Mouse (Mus musculus): ENCODE results near the gene Gm17571. TPM values are rescaled to one million over a fixed set of nuclear protein-coding genes. Genes with fewer than 3 reads are reported as not detected.

Gene Gm17571
- polyA plus RNA-seq (2016; fragmentation: Nextera tagmentation; extraction: Ambion mirVana), result not detected in 2 replicates

DNA sequence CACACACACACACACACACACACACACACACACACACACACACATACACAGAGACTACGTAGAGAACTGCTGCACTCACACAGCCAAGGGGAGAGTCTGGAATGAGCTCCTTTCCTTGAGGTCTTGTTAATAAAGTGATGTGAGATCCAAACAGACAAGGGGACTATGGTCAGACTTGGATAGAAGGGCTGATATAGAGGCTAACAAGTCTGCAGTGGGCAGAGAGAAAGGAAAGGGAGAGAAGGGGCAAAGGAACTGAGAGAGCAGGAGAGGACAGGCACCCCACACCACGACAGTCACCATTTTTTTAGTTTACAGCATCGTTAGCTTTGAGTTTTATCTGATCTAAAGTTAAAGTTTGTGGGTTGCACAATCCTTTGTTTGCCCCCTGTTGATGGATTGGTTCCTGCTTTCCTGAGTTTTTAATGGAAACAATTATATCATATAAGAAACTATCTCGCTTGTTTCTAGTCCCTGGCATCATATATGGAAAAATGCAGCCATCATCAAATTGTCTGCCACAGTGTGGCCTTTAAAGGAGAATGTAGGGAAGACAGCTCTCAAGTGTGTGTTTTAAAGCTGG lies at the start of gene Gm17571:
Gene Gm17571 (minus strand): TSS at position 51 of the 583 bp plus-strand sequence.
- Histone ChIP-seq H3K27ac (replicated peaks) (no peak within 1 kb of the TSS), H3K9me3 (no peaks in the 10 kb centered on the region), H3K27me3 (replicated peaks; ENCODE audit: low read depth, poor library complexity, severe bottlenecking) (no peaks in the 10 kb centered on the region), H3K4me3 (no peak within 1 kb of the TSS), H3K4me1 (peaks cover 6% of the 10 kb centered on the region; the same call in 1 of the 2 replicates), H3K36me3 (replicated peaks) (no peaks in the 10 kb centered on the region)
- no peak for DNase-seq (ENCODE audit: low spot score)
- WGBS, result 84% methylated on average over 4 of the region's 4 CpGs

DNA sequence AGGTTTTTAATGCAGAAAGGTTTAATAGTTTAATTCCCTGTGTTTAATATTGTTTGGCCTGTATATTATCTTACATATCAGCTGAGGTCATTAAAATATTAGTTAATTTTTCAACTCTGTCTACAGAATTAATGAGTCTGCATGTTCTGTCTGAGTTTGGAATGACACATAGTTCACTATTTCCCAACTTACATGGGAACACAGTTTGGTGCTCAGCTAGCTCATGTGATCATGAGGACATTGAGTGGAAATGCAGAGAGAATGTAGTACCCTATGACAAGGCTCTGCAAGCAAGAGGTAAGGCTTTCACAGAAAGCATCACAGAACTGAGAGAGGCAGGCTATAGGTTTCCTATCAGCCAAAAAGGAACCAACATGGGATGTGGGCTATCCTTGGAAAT lies 49.0 kb upstream of the Gm17571 start:
- Histone ChIP-seq H3K4me3 (no peak overlapping the region), H3K36me3 (replicated peaks) (no peaks in the 10 kb centered on the region), H3K9me3 (no peaks in the 10 kb centered on the region), H3K27me3 (replicated peaks; ENCODE audit: low read depth, poor library complexity, severe bottlenecking) (no peaks in the 10 kb centered on the region), H3K27ac (replicated peaks) (no peak overlapping the region), H3K4me1 (peaks cover 23% of the 10 kb centered on the region)
- DNase-seq (ENCODE audit: low spot score), result no peak

DNA sequence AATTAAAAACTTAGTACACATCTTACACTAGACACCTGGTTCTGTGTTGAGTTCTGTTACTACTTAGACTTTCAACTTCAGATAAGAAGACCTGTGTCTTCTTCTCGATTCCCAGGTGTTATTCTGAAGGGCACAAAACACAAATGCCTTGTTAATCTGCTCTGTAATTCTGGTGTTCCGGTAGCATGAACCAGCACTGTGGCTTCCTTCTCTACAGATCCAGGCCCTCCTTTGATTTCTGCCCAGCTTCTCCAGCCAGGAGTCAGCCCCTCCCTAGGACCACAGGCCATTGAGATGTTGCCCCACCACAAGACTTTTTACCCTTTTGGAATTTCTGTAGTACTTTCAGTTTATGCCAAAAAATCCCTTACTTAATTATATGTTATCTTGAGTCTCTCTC lies 47.2 kb upstream of the Gm17571 start:
- Histone ChIP-seq H3K27ac (replicated peaks) (no peak overlapping the region), H3K36me3 (replicated peaks) (no peaks in the 10 kb centered on the region), H3K4me1 (peaks cover 28% of the 10 kb centered on the region), H3K9me3 (no peaks in the 10 kb centered on the region), H3K27me3 (replicated peaks; ENCODE audit: low read depth, poor library complexity, severe bottlenecking) (no peaks in the 10 kb centered on the region), H3K4me3 (no peak overlapping the region)
- 89% methylated on average over 2 of the region's 2 CpGs for WGBS
- DNase-seq (ENCODE audit: low spot score), result no peak

DNA sequence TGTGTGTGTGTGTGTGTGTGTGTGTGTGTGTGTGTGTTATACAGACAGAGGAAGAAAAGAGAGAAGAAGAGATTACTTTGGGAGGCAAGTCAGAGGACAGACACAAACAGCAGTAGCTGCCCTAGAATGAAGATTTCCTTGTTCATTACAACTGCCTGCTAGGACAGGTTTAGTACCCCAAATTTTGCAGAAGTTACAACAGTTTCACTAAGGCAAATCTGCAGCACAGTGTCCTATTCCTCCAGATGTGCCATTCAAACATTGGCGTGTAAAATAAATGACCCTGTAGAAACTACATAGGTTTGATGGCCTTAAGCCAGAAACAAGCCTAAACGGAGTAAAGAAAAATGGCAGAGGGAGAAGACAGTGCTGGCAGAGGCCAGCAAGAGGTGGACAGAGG lies 46.3 kb upstream of the Gm17571 start:
- Histone ChIP-seq H3K9me3 (no peaks in the 10 kb centered on the region), H3K4me3 (no peak overlapping the region), H3K27me3 (replicated peaks; ENCODE audit: low read depth, poor library complexity, severe bottlenecking) (no peaks in the 10 kb centered on the region), H3K36me3 (replicated peaks) (no peaks in the 10 kb centered on the region), H3K27ac (replicated peaks) (no peak overlapping the region), H3K4me1 (peaks cover 22% of the 10 kb centered on the region)
- WGBS, result 90% methylated on average over 2 of the region's 2 CpGs
- no peak for DNase-seq (ENCODE audit: low spot score)

DNA sequence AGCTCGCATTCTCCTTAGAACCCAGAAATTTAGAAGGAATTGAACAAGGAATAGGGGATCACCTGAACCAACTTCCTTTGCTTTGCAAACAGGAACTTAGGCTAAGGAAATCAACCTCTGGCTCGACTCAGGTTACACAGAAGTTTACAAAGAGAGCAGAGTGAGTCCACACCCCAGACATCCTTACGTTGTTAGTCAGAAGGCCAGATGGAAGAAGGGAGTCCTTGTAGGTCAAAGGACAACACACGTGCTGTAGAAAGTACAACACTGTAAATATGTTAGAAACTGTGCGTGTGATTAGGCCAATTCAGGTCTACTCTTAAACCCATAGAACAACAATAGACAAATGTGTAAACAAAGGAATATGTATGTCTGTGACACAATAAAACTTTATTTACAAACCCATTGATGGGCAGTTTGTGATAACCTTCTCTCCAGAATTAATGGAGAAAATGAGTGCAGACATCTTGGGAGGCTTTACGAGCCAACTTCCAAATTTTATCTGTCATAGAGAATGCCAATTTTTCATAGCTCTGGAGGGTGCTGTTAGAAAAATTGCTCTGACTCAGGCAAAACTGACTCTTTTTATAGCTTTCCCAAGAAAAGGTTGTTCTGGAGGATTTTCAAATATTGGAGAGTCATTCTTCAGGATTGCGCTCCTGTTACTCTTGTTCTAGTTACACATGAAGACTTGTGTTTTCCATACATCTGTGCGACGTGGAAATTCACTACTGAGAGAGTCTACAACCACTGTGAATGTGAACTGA lies 45.5 kb upstream of the Gm17571 start:
- Histone ChIP-seq H3K9me3 (no peaks in the 10 kb centered on the region), H3K4me3 (no peak overlapping the region), H3K36me3 (replicated peaks) (no peaks in the 10 kb centered on the region), H3K4me1 (peaks cover 17% of the 10 kb centered on the region), H3K27ac (replicated peaks) (no peak overlapping the region), H3K27me3 (replicated peaks; ENCODE audit: low read depth, poor library complexity, severe bottlenecking) (no peaks in the 10 kb centered on the region)
- no peak for DNase-seq (ENCODE audit: low spot score)
- 77% methylated on average over 9 of the region's 9 CpGs for WGBS

DNA sequence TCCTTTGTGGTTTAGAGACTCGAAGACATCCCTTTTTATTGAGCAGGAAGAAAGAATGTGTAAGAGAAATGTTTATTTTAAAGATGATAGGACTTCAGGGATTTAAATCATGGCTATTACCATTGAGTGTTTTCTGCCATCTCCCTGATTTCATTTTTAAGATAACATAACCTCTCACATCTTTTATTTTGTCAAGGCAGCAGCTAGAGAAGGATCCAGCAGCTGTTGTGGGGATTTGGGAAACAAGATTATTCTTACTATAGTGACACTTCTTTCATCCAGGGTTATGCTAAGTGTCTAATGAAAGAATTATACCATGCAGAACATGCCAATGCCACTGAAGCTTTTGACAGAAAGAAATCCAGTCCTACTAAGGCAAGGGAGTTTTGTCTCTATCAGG lies 44.6 kb upstream of the Gm17571 start:
- DNase-seq (ENCODE audit: low spot score), result no peak
- H3K36me3 ChIP-seq (replicated peaks), result no peaks in the 10 kb centered on the region
- no peak overlapping the region for H3K4me3 ChIP-seq
- H3K9me3 ChIP-seq, result no peaks in the 10 kb centered on the region
- H3K4me1 ChIP-seq, result peaks cover 12% of the 10 kb centered on the region
- WGBS, result 78% methylated on average over 1 of the region's 1 CpGs
- H3K27me3 ChIP-seq (replicated peaks; ENCODE audit: low read depth, poor library complexity, severe bottlenecking), result no peaks in the 10 kb centered on the region
- H3K27ac ChIP-seq (replicated peaks), result no peak overlapping the region

DNA sequence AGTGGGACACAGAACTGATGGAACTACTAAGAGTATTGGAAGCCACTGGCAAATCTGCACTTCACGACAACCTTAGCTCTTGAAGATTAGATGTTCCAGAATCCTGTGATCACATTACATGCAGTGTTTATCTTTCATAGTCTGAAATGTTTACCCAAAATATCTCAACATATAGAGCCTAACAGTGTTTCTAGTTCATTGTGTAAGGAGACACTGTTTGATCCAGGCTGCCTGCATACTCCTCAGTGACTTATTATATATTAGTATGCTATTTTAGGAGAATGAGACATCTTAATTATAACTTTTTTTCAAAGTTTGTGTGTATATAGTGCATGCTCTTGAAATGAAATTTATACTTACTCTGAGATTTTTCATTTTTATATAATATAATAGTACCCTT lies 39.4 kb upstream of the Gm17571 start:
- H3K36me3 ChIP-seq (replicated peaks), result no peaks in the 10 kb centered on the region
- peaks cover 37% of the 10 kb centered on the region for H3K4me1 ChIP-seq
- WGBS, result 66% methylated on average over 1 of the region's 1 CpGs
- H3K27ac ChIP-seq (replicated peaks), result no peak overlapping the region
- H3K27me3 ChIP-seq (replicated peaks; ENCODE audit: low read depth, poor library complexity, severe bottlenecking), result no peaks in the 10 kb centered on the region
- H3K4me3 ChIP-seq, result no peak overlapping the region
- DNase-seq (ENCODE audit: low spot score), result no peak
- no peaks in the 10 kb centered on the region for H3K9me3 ChIP-seq

DNA sequence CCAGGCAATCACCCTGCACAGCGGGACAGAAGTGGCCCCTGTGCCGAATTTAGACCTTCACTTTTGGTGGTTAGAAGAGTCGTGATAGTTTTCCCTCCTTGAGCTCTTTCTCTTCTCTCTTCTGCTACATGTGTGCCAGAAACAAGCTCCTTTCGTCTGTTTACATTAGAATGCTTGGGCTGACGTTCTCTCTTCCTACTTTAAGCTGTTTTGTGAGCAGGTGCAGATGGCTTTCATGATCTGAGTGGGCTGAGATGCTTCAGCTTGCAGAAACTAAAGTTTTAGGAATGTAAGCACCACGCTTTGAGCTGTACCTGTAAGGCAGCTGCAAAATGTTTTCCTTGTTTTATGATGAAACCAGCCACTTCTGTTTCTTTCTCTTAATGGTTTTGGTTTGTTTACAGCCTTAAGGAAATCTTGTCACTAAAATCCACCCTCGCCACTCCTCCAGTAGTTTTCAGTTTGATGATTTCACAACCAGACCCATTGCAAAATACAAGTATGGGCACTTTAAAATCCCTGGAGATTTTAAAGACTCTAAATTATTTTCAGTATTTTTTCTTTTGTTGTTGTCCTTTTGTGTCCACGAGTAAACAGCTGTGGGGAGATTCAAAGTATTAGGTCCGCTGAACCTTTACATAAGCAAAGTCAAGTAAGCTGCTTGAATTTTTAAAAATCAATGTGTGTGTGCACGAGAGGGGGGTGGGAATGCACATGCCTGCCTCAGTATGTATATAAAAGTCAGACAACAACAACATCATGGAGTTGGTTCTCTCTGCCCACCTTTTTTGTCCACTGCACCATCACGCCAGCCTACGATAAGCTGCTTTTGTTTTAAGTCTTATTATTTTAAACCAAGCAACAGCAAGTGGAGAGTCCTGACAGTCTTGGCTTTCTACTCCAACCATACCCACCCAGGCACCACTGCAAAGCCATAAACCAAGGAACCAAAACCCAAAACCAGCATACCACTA lies 38.0 kb upstream of the Gm17571 start:
- DNase-seq (ENCODE audit: low spot score), result no peak
- Histone ChIP-seq H3K9me3 (no peaks in the 10 kb centered on the region), H3K4me3 (no peak overlapping the region), H3K27ac (replicated peaks) (peak overlapping the region; percentile 58), H3K27me3 (replicated peaks; ENCODE audit: low read depth, poor library complexity, severe bottlenecking) (no peaks in the 10 kb centered on the region), H3K4me1 (peaks cover 38% of the 10 kb centered on the region), H3K36me3 (replicated peaks) (no peaks in the 10 kb centered on the region)
- 67% methylated on average over 12 of the region's 12 CpGs for WGBS

DNA sequence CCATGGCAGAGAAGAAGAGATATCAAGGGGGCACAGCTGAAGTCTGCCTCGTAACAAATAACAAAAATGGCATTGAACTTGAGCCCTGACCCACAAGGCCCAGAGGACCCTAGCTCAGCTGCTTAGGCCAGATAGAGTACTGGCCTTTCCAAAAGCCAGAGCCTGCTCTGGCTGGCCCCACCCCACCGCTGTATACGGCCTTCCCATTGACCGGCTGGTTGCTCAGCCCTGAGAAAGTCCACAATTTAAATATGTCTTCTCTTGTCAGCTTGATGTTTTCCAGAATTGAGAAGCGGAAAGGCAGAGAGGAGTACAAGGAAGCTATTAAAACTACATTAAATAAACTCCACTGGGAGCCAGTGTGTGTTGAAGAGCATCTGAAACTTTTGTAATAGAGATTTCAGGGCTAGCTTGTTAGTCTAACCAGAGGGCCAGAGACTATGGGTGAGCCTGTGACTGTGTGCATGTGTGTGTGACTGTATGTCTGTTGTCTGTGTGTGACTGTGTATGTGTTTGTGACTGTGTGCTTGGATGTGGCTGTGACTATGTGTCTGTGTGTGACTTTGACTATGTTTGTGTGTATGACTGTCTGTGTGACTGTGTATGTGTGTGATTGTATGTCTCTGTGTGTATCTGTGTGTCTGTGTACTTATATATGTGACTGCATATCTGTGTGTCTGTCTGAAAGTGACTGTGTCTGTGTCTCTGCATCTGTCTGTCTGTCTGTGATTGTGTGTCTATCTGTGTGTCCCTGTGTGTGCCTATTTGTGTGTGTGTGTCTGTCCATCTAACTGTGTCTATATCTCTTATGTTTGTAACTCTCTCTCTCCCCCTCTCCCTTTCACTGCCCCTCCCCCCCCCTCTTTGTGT lies 36.9 kb upstream of the Gm17571 start:
- peak; percentile 48 for DNase-seq (ENCODE audit: low spot score)
- Histone ChIP-seq H3K27ac (replicated peaks) (peak overlapping the region; percentile 58), H3K36me3 (replicated peaks) (no peaks in the 10 kb centered on the region), H3K27me3 (replicated peaks; ENCODE audit: low read depth, poor library complexity, severe bottlenecking) (no peaks in the 10 kb centered on the region), H3K4me3 (no peak overlapping the region), H3K4me1 (peaks cover 48% of the 10 kb centered on the region), H3K9me3 (no peaks in the 10 kb centered on the region)
- WGBS, result 67% methylated on average over 5 of the region's 5 CpGs

DNA sequence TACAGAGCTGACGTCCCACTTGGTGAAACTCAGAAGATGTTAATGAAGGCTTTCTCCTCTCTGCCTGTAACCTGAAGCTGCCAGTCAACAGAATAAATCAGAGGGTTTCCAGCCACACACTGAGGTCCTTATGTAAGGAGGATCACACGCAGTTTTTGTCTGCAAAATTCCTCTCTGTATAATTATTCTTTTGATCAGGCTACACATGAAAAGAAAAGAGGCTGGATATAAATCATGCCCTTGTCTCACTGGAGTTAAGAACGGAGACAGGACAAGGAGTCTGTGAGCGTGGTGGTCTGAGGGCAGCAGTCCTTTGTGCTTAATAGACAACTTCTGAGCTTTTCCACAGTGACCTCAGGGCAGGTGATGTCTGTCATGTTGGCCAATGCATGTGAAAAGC lies 32.7 kb upstream of the Gm17571 start:
- Histone ChIP-seq H3K4me3 (no peak overlapping the region), H3K27me3 (replicated peaks; ENCODE audit: low read depth, poor library complexity, severe bottlenecking) (no peaks in the 10 kb centered on the region), H3K36me3 (replicated peaks) (no peaks in the 10 kb centered on the region), H3K4me1 (peaks cover 38% of the 10 kb centered on the region), H3K9me3 (no peaks in the 10 kb centered on the region), H3K27ac (replicated peaks) (peak overlapping the region; percentile 30; the same call in 1 of the 2 replicates)
- DNase-seq (ENCODE audit: low spot score), result peak; percentile 13
- 33% methylated on average over 4 of the region's 4 CpGs for WGBS

DNA sequence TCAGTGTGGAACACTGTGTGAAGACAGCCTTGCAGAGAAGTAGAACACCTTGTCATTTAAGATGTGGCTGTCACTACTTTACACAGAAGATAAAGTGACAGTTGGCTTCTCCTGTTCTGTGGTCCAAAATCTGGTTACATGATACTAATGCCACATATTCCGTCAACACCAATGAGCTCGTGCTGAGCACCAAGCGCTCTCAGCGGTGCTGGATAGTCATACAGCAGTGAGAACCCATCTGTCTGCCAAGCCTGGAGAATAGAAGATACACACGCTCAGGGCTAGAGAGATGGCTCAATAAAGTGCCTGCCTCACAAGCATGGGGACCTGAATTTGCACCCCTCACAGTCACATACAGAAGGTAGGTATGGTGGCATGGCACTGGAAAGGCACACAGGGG lies 28.4 kb upstream of the Gm17571 start:
- Histone ChIP-seq H3K27me3 (replicated peaks; ENCODE audit: low read depth, poor library complexity, severe bottlenecking) (no peaks in the 10 kb centered on the region), H3K4me3 (no peak overlapping the region), H3K9me3 (no peaks in the 10 kb centered on the region), H3K27ac (replicated peaks) (no peak overlapping the region), H3K4me1 (peaks cover 25% of the 10 kb centered on the region), H3K36me3 (replicated peaks) (no peaks in the 10 kb centered on the region)
- DNase-seq (ENCODE audit: low spot score), result no peak
- WGBS, result 94% methylated on average over 5 of the region's 5 CpGs

DNA sequence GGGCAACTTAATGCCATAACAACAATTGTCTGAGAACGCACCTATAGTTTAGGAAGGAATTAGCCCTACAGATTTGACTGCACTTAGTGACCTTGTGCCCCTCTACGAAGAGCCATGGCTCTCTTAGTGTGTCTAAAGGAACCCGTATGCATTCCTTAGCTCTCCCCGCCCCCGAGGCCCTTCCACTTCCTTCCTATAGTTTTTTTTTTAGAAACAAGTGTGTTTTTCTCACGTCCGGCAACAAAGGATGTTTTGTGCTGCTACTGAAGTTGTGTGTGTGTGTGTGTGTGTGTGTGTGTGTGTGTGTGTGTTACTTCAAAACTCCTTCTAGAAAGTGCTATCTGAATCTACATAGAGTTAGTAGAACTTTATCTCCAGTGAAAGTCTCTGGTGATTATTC lies 23.5 kb upstream of the Gm17571 start:
- Histone ChIP-seq H3K9me3 (no peaks in the 10 kb centered on the region), H3K27ac (replicated peaks) (0 out of 2 replicates have a peak overlapping the region, but pooled peaks have one; percentile 19), H3K36me3 (replicated peaks) (no peaks in the 10 kb centered on the region), H3K27me3 (replicated peaks; ENCODE audit: low read depth, poor library complexity, severe bottlenecking) (no peaks in the 10 kb centered on the region), H3K4me1 (peaks cover 36% of the 10 kb centered on the region), H3K4me3 (no peak overlapping the region)
- DNase-seq (ENCODE audit: low spot score), result peak; percentile 31
- 19% methylated on average over 7 of the region's 7 CpGs for WGBS

All from embryonic facial prominence, embryonic 10.5 days (tissue).